Mouse (Mus musculus): ENCODE measurements around the gene Mdfi. TPM values are rescaled to one million over a fixed set of nuclear protein-coding genes. Genes with fewer than 3 reads are reported as not detected.

The Mdfi gene
- total RNA-seq, 2 experiments from 2014 or later, result 1.3 TPM; not detected in 1

GRCm38 (mm10) chr17:47811265-47811800, 23.2 kb downstream of the Mdfi start:
- no peak for ATAC-seq (replicated peaks; ENCODE audit: low FRiP score, low TSS enrichment, poor library complexity, severe bottlenecking)

GRCm38 (mm10) chr17:47806230-47806629, 28.3 kb downstream of the Mdfi start:
- ATAC-seq (replicated peaks; ENCODE audit: low FRiP score, low TSS enrichment, poor library complexity, severe bottlenecking), result no peak

- no peak for ATAC-seq (replicated peaks; ENCODE audit: low FRiP score, low TSS enrichment, poor library complexity, severe bottlenecking)
These were observed 29.2 kb downstream of the Mdfi start for GRCm38 (mm10) chr17:47805047-47805835.

GRCm38 (mm10) chr17:47803662-47804061, 30.8 kb downstream of the Mdfi start:
- no peak for ATAC-seq (replicated peaks; ENCODE audit: low FRiP score, low TSS enrichment, poor library complexity, severe bottlenecking)

GRCm38 (mm10) chr17:47802806-47803205, 31.7 kb downstream of the Mdfi start:
- no peak for ATAC-seq (replicated peaks; ENCODE audit: low FRiP score, low TSS enrichment, poor library complexity, severe bottlenecking)

- no peak for ATAC-seq (replicated peaks; ENCODE audit: low FRiP score, low TSS enrichment, poor library complexity, severe bottlenecking)
These were observed 37.1 kb downstream of the Mdfi start for GRCm38 (mm10) chr17:47797383-47797782.

GRCm38 (mm10) chr17:47796968-47797367, 37.5 kb downstream of the Mdfi start:
- no peak for ATAC-seq (replicated peaks; ENCODE audit: low FRiP score, low TSS enrichment, poor library complexity, severe bottlenecking)

- ATAC-seq (replicated peaks; ENCODE audit: low FRiP score, low TSS enrichment, poor library complexity, severe bottlenecking), result no peak
These were observed 38.2 kb downstream of the Mdfi start for GRCm38 (mm10) chr17:47796156-47796816.

GRCm38 (mm10) chr17:47795446-47795845, 39.0 kb downstream of the Mdfi start:
- ATAC-seq (replicated peaks; ENCODE audit: low FRiP score, low TSS enrichment, poor library complexity, severe bottlenecking), result peak; percentile 75

- peak; percentile 84 for ATAC-seq (replicated peaks; ENCODE audit: low FRiP score, low TSS enrichment, poor library complexity, severe bottlenecking)
These were observed 41.1 kb downstream of the Mdfi start for GRCm38 (mm10) chr17:47793377-47793776.

GRCm38 (mm10) chr17:47792098-47792863, 42.2 kb downstream of the Mdfi start:
- peak; percentile 55; the same call in 1 of the 2 replicates for ATAC-seq (replicated peaks; ENCODE audit: low FRiP score, low TSS enrichment, poor library complexity, severe bottlenecking)

- no peak for ATAC-seq (replicated peaks; ENCODE audit: low FRiP score, low TSS enrichment, poor library complexity, severe bottlenecking)
These were observed 45.5 kb downstream of the Mdfi start for GRCm38 (mm10) chr17:47788996-47789395.

- ATAC-seq (replicated peaks; ENCODE audit: low FRiP score, low TSS enrichment, poor library complexity, severe bottlenecking), result no peak
These were observed 46.2 kb downstream of the Mdfi start for GRCm38 (mm10) chr17:47788306-47788705.

GRCm38 (mm10) chr17:47787632-47788031, 46.9 kb downstream of the Mdfi start:
- ATAC-seq (replicated peaks; ENCODE audit: low FRiP score, low TSS enrichment, poor library complexity, severe bottlenecking), result no peak

GRCm38 (mm10) chr17:47784411-47784810, 50.1 kb downstream of the Mdfi start:
- ATAC-seq (replicated peaks; ENCODE audit: low FRiP score, low TSS enrichment, poor library complexity, severe bottlenecking), result no peak

- 0 out of 2 replicates have a peak, but pooled peaks have one; percentile 12 for ATAC-seq (replicated peaks; ENCODE audit: low FRiP score, low TSS enrichment, poor library complexity, severe bottlenecking)
These were observed 50.9 kb downstream of the Mdfi start for GRCm38 (mm10) chr17:47783445-47784223.

- no peak for ATAC-seq (replicated peaks; ENCODE audit: low FRiP score, low TSS enrichment, poor library complexity, severe bottlenecking)
These were observed 52.0 kb downstream of the Mdfi start for GRCm38 (mm10) chr17:47782486-47782885.

- no peak for ATAC-seq (replicated peaks; ENCODE audit: low FRiP score, low TSS enrichment, poor library complexity, severe bottlenecking)
These were observed 54.0 kb downstream of the Mdfi start for GRCm38 (mm10) chr17:47780470-47780869.

GRCm38 (mm10) chr17:47777141-47777540, 57.4 kb downstream of the Mdfi start:
- peak; percentile 70 for ATAC-seq (replicated peaks; ENCODE audit: low FRiP score, low TSS enrichment, poor library complexity, severe bottlenecking)

Data from megakaryocyte-erythroid progenitor cell, adult 5-6 weeks (primary cell).